Mouse (Mus musculus) stomach, embryonic 16.5 days (tissue): ENCODE measurements around the gene Itga3. TPM values are rescaled to one million over a fixed set of nuclear protein-coding genes. Genes with fewer than 3 reads are reported as not detected.

Experiments used
- ATAC-seq: fragments of 200-750 bp; cut with Nextera tagmentation; 2 replicates; pipeline ENCODE4 v1.8.0; 2017; ENCODE audit warnings: moderate number of reproducible peaks, moderate TSS enrichment; ENCODE audit not compliant: insufficient read depth, low FRiP score
- H3K27ac ChIP-seq: fragments of 300-500 bp; sonication (generic); 2 replicates; pipeline ENCODE4 v1.5.1; 2014; ENCODE audit warnings: low read length
- H3K27me3 ChIP-seq: fragments of 300-500 bp; sonication (generic); 2 replicates; pipeline ENCODE4 v1.6.1; 2014; ENCODE audit warnings: low read length, control low read depth, mixed read lengths; ENCODE audit not compliant: control insufficient read depth, insufficient read depth
- H3K36me3 ChIP-seq: fragments of 300-500 bp; sonication (generic); 2 replicates; pipeline ENCODE4 v1.6.1; 2014; ENCODE audit warnings: low read length; ENCODE audit not compliant: control insufficient read depth, insufficient read depth
- H3K4me1 ChIP-seq: fragments of 300-500 bp; sonication (generic); 2 replicates; pipeline ENCODE4 v1.6.1; 2014; ENCODE audit warnings: low read length, control low read depth, mixed read lengths; ENCODE audit not compliant: control insufficient read depth, insufficient read depth
- H3K4me2 ChIP-seq: fragments of 300-500 bp; sonication (generic); 2 replicates; pipeline ENCODE4 v1.6.1; 2014; ENCODE audit warnings: low read depth, low read length, mixed read lengths
- H3K4me3 ChIP-seq: fragments of 300-500 bp; sonication (generic); replicated peaks from 2 replicates; pipeline ENCODE4 v1.5.1; 2014; ENCODE audit warnings: mild to moderate bottlenecking, low read length
- H3K9ac ChIP-seq: fragments of 300-500 bp; sonication (generic); 2 replicates; pipeline ENCODE4 v1.6.1; 2014; ENCODE audit warnings: low read length
- H3K9me3 ChIP-seq: fragments of 300-500 bp; sonication (generic); replicated peaks from 2 replicates; pipeline ENCODE4 v1.6.1; 2016; ENCODE audit warnings: low read length, control low read depth; ENCODE audit not compliant: control insufficient read depth
- WGBS: fragments of 180-500 bp; shearing (Covaris S2); extraction: QIAGEN DNeasy Blood & Tissue Kit; methylation state at CpG from one replicate; pipeline ENCODE4 v1.1.7; 2014; 5-methylcytosine and 5-hydroxymethylcytosine counted together
- polyA plus RNA-seq: library from polyadenylated mRNA; unstranded; fragments of >200 nt; fragmentation: Nextera tagmentation; extraction: Ambion mirVana; gene quantifications from 2 replicates; pipeline ENCODE4 v1.2.1, GENCODE M21; 2015

Gene Itga3
- polyA plus RNA-seq, 1 experiment from 2014 or later: 19.4 TPM

DNA sequence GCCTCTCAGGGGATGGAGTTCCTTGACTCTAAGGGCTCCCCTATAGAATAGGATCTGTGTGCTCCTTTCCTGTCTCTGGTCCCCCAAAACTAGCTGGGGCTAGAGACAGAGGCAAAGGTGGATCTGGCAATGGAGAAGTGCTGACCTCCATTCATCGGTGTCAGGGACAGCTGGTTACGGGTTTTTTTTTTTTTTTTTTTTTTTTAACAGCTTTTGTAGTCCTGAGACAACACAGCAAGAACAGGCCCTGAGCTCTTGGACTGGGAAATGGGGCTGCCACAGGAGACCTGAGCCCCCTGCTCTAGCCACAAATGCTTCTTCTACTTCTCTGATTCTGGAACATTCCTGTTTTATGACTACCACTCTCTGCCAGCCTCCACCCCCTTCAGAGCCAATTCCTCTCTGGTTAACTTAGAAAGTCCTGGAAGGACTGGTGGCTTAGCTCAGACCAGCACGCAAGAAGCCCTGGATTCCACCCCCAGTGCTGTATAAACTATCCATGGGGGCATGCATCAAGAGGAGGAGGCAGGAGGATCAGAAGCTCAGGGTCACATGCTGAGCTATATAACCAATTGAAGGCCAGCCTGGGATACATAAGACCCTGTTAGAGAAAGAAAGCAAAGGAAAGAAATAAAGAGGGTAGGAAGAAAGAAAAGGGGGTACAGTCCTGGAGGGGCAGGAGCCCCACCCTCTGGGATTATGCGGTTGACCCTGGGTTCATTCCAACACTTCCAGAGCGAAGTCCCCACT is 21.9 kb upstream of the Itga3 start:
- no peak overlapping the region for H3K4me2 ChIP-seq
- no peaks in the 10 kb centered on the region for H3K36me3 ChIP-seq
- no peak overlapping the region for H3K9ac ChIP-seq
- ATAC-seq: no peak
- peak overlapping the region; percentile 1; the same call in 1 of the 2 replicates for H3K27ac ChIP-seq
- H3K27me3 ChIP-seq: no peaks in the 10 kb centered on the region
- no peaks in the 10 kb centered on the region for H3K9me3 ChIP-seq
- 67% methylated on average over 5 of the region's 5 CpGs for WGBS
- H3K4me3 ChIP-seq: no peak overlapping the region
- peaks cover 40% of the 10 kb centered on the region for H3K4me1 ChIP-seq

DNA sequence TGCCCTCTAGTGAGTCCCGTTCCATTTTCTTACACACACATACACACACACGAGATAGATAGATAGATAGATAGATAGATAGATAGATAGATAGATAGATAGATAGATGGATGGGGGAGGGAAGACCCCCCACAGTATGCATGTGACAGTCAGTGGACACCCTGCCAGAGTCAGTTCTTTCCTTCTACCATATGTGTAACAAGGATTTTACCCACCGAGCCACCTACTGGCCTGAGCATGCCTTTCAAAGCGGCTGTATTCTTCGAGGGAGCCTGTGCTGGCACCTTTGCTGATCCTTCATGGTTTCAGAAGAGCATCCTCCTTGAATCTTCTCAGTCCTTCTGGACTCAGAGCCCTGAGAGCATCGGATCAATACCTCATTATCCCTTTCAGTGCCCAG is 21.3 kb upstream of the Itga3 start:
- Histone ChIP-seq H3K9me3 (no peaks in the 10 kb centered on the region), H3K27ac (peak overlapping the region; percentile 1; the same call in 1 of the 2 replicates)
- 61% methylated on average over 6 of the region's 6 CpGs for WGBS

DNA sequence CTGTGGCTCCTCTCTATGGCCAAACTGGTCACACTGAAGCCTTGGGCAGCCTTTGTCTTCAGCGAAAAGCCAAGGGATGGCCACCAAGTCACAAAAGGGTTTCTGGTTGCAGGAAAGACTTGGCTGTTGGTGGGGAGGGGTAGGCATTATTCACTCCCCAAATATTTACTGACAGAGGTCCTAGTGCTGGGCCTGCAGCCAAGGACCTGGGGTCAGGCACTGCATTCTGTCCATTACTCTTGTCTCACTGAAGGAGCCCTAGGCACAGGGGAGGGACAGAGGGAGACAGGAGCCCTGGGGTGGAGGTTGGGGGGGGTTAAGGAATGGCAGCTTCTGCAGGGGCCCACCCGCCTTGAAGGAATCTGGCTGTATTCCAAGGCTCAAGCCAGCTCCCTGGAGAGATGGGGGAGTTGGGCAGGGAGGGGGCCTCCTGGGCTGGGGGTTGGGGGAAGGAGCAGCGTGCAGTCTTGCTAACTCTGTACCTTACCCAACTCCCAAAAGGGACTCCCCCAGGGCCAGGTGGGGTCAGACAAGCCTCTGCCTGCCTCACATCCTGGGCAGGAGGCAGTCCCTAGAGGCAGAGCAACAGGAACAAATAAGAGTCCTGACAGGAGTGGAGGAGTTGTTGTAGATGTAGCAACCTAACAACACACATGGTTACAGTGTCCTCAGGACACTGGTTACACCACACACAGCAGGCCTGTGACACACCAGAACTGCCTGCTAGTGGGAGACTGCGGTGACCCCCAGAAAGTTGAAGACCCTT is 20.2 kb upstream of the Itga3 start:
- Histone ChIP-seq H3K27me3 (no peaks in the 10 kb centered on the region), H3K4me2 (0 out of 2 replicates have a peak overlapping the region, but pooled peaks have one; percentile 19), H3K27ac (peak overlapping the region; percentile 52), H3K4me3 (no peak overlapping the region), H3K4me1 (peaks cover 40% of the 10 kb centered on the region), H3K36me3 (no peaks in the 10 kb centered on the region), H3K9ac (0 out of 2 replicates have a peak overlapping the region, but pooled peaks have one; percentile 11), H3K9me3 (no peaks in the 10 kb centered on the region)
- ATAC-seq: peak; percentile 85
- WGBS: 26% methylated on average over 4 of the region's 4 CpGs

More for the DNA sequence above, 21.3 kb upstream of the Itga3 start:
- Histone ChIP-seq H3K4me3 (no peak overlapping the region), H3K9ac (no peak overlapping the region), H3K36me3 (no peaks in the 10 kb centered on the region), H3K4me1 (peaks cover 40% of the 10 kb centered on the region), H3K4me2 (no peak overlapping the region), H3K27me3 (no peaks in the 10 kb centered on the region)
- no peak for ATAC-seq

DNA sequence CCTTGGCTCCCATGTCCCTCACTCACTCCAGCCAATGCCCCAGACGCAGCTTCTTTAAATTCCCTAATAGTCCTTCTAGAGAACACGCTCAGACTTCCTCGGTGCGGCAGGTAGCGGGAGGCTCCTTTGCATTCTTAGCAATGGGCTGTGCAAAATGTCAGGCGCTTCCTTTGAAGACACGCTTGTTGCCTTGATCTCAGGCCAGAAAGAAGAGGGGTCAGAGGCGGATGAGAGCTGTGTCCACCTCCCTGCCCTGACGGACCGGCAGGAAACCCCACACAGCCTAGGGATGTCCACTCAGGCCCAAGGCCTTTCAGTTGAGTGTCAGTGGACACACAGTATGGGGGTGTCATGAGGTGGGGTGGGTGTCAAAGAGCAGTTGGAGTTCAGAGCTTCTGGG is 19.0 kb upstream of the Itga3 start:
- Histone ChIP-seq H3K36me3 (no peaks in the 10 kb centered on the region), H3K4me2 (no peak overlapping the region), H3K27me3 (no peaks in the 10 kb centered on the region), H3K4me1 (peaks cover 31% of the 10 kb centered on the region), H3K27ac (no peak overlapping the region), H3K4me3 (no peak overlapping the region), H3K9ac (no peak overlapping the region), H3K9me3 (no peaks in the 10 kb centered on the region)
- 76% methylated on average over 10 of the region's 10 CpGs for WGBS
- ATAC-seq: no peak

DNA sequence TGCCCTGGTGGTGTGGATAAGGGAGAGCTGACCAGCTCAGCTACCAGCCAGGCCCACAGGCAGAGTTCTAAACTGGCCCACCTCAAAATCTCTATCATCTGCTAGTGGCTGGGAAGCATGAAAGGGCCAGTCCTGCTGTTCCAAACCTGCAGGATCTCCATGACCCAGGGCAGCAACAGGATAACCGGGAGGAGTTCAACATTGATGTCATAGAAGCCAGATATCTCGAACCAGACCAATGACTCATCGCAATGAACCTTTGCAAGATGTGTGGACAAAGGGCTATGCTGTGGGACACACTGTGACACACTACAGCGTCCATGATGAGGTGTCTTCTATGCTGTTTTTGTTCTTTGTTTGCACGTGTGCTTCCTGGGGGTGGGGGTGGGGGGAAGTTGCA is 16.5 kb upstream of the Itga3 start:
- Histone ChIP-seq H3K4me1 (peaks cover 35% of the 10 kb centered on the region), H3K9me3 (no peaks in the 10 kb centered on the region), H3K4me2 (no peak overlapping the region), H3K27me3 (no peaks in the 10 kb centered on the region), H3K4me3 (no peak overlapping the region), H3K36me3 (no peaks in the 10 kb centered on the region), H3K27ac (no peak overlapping the region), H3K9ac (no peak overlapping the region)
- ATAC-seq: no peak
- 56% methylated on average over 5 of the region's 5 CpGs for WGBS

DNA sequence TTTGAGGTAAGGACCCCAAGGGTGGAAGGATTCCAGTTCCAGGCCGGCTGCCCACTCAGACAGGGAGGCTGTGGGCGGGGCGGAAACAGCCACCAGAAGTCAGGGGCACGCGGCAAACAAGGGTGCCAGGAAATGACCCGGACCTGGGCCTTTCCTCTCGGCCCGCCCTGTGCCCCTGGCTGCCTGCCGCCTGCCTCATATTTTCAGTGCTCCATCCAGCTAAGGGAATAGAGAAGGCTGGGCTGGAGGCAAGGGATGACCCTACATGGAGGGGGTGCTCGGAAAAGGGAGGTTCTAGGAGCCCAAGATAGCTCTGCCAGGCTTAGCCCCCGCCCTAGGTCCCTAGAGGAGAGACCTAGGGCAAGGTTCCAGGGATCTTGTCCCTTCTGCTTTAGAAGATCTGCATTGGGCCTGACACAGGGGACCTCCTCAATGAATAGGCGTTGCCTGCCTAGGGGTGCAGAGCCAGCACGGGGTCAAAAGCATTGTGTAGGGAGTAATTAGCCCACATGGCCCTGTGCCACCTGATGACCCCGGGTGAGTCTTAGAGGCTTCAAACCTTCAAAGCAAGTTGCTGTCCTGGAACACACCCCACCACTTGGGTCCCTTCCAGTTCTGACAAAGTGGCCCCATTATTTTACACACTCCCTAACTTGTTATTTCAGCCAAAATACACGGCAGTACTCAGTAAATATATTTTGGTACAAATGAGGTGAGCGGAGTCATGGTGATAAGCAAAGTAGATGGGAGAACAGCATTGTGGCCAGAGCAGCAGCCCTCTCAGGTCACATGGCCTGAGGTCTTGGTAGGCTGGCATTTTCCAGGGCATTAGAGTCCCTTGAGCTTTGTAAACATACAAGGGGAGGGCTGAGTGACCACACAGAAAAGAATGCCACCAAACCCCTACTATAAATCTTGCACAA is 12.5 kb upstream of the Itga3 start:
- Histone ChIP-seq H3K4me3 (no peak overlapping the region), H3K27me3 (no peaks in the 10 kb centered on the region), H3K36me3 (no peaks in the 10 kb centered on the region), H3K9ac (peak overlapping the region; percentile 48), H3K4me2 (peak overlapping the region; percentile 24; the same call in 1 of the 2 replicates), H3K9me3 (no peaks in the 10 kb centered on the region), H3K4me1 (peaks cover 28% of the 10 kb centered on the region), H3K27ac (peak overlapping the region; percentile 86)
- 68% methylated on average over 16 of the region's 16 CpGs for WGBS
- peak; percentile 12; the same call in 1 of the 2 replicates for ATAC-seq

DNA sequence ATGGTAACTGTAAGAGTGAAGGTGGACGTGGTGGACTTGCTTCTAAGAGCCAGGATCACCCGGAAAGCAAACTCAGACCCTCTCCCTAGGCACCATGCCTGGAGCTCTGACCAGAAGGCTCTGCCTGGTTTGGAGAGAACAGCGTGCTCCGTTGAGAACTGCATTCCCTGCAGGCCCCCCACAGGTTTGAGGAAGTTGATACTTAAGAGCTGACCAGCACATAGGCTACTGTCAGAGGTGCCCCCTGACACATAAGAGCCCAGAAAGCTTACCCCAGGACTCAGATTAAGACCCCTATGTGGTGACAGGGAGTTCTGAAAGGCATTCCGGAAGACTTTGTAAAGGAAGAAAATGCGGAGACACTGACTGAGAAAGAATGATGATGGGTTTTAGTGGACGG is 11.7 kb upstream of the Itga3 start:
- Histone ChIP-seq H3K4me1 (peaks cover 28% of the 10 kb centered on the region), H3K36me3 (no peaks in the 10 kb centered on the region), H3K27ac (peak overlapping the region; percentile 86), H3K4me3 (no peak overlapping the region), H3K9me3 (no peaks in the 10 kb centered on the region), H3K4me2 (0 out of 2 replicates have a peak overlapping the region, but pooled peaks have one; percentile 24), H3K9ac (0 out of 2 replicates have a peak overlapping the region, but pooled peaks have one; percentile 48), H3K27me3 (no peaks in the 10 kb centered on the region)
- 55% methylated on average over 7 of the region's 7 CpGs for WGBS
- 0 out of 2 replicates have a peak, but pooled peaks have one; percentile 5 for ATAC-seq

DNA sequence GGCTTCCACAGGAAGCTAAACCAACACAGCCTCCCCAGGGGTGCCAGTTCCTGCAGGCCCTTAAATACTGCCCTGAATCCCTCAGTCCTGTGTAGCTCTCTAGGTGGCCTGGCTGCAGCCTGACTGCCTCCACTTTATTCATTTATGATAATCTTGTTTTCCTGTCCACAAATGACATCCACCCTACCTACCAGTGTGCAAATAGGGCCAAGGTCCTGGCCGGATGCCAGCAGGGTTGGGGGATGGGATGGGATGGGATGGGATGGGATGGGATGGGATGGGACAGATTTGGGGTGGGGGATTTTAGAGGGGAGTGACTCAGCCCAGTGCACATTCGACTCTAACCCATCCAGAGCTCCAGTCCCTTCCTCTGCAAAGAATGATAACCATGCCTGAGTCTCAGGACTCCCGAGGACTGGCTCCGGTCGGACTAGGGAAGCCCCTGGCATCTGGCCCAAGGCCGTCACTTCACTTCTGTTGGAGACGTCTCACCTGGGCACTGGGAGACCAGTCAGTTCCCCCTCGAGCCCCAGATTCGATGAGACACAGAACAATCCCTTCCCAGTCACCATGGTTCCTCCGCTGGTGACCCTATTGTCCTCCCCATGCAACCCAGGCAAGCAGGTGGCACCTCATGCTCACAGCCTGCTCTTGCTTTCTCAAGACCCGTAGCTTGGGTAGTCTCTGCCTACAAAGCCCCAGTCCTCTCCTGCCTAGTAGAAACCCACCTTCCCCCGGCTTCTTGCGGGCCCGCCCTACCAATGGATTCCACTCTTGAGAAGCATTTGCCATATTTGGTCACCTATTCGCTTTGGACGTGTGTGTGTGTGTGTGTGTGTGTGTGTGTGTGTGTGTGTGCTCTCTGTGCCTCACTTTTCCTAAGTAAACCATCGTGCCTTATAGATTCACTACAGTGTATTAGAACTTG is 11.0 kb upstream of the Itga3 start:
- 43% methylated on average over 17 of the region's 17 CpGs for WGBS
- no peak overlapping the region for H3K4me3 ChIP-seq
- peak overlapping the region; percentile 17 for H3K9ac ChIP-seq
- peaks cover 28% of the 10 kb centered on the region for H3K4me1 ChIP-seq
- peak overlapping the region; percentile 6; the same call in 1 of the 2 replicates for H3K4me2 ChIP-seq
- H3K27me3 ChIP-seq: no peaks in the 10 kb centered on the region
- H3K27ac ChIP-seq: peak overlapping the region; percentile 86
- H3K36me3 ChIP-seq: no peaks in the 10 kb centered on the region
- H3K9me3 ChIP-seq: no peaks in the 10 kb centered on the region
- peak; percentile 56; the same call in 1 of the 2 replicates for ATAC-seq
